Mouse (Mus musculus) embryonic facial prominence, embryonic 10.5 days (tissue): ENCODE measurements around the gene Brsk2. TPM values are rescaled to one million over a fixed set of nuclear protein-coding genes. Genes with fewer than 3 reads are reported as not detected.

Source experiments
- DNase-seq: peaks from one replicate; pipeline ENCODE4 v3.0.0-alpha.2; 2017; ENCODE audit warnings: low spot score
- H3K27ac ChIP-seq: fragments of 300-500 bp; sonication (generic); replicated peaks from 2 replicates; pipeline ENCODE4 v1.5.1; 2016; ENCODE audit warnings: mild to moderate bottlenecking
- H3K27me3 ChIP-seq: fragments of 300-500 bp; sonication (generic); replicated peaks from 2 replicates; pipeline ENCODE4 v1.6.1; 2016; ENCODE audit warnings: low read depth, mild to moderate bottlenecking; ENCODE audit not compliant: poor library complexity, severe bottlenecking
- H3K36me3 ChIP-seq: fragments of 300-500 bp; sonication (generic); replicated peaks from 2 replicates; pipeline ENCODE4 v1.6.1; 2016; ENCODE audit warnings: mild to moderate bottlenecking, moderate library complexity
- H3K4me1 ChIP-seq: fragments of 300-500 bp; sonication (generic); 2 replicates; pipeline ENCODE4 v1.6.1; 2016
- H3K4me3 ChIP-seq: fragments of 300-500 bp; sonication (generic); 2 replicates; pipeline ENCODE4 v1.5.1; 2016; ENCODE audit warnings: mild to moderate bottlenecking, moderate library complexity
- H3K9me3 ChIP-seq: fragments of 300-500 bp; sonication (generic); 2 replicates; pipeline ENCODE4 v1.6.1; 2016; ENCODE audit warnings: mild to moderate bottlenecking
- WGBS: fragments of 180-500 bp; shearing (Covaris S2); methylation state at CpG from one replicate; pipeline ENCODE4 v1.1.7; 2016; 5-methylcytosine and 5-hydroxymethylcytosine counted together
- polyA plus RNA-seq: library from polyadenylated mRNA; unstranded; fragments of >200 nt; fragmentation: Nextera tagmentation; extraction: Ambion mirVana; gene quantifications from 2 replicates; pipeline ENCODE4 v1.2.1, GENCODE M21; 2016

Brsk2 gene
- polyA plus RNA-seq, 1 experiment from 2014 or later: 3.0 TPM

- no peak overlapping the region for H3K4me3 ChIP-seq
- no peaks in the 10 kb centered on the region for H3K9me3 ChIP-seq
- no peaks in the 10 kb centered on the region for H3K36me3 ChIP-seq
- WGBS: 84% methylated on average over 5 of the region's 5 CpGs
- no peak overlapping the region for H3K27ac ChIP-seq
- no peak for DNase-seq
- peaks cover 6% of the 10 kb centered on the region for H3K4me1 ChIP-seq
- peaks cover 42% of the 10 kb centered on the region for H3K27me3 ChIP-seq
Observed at GRCm38 (mm10) chr7:141943444-141943843, 6.1 kb upstream of the Brsk2 start.

GRCm38 (mm10) chr7:141945927-141946326, 3.6 kb upstream of the Brsk2 start:
- Histone ChIP-seq H3K36me3 (no peaks in the 10 kb centered on the region), H3K4me1 (peaks cover 23% of the 10 kb centered on the region), H3K27me3 (peaks cover 66% of the 10 kb centered on the region), H3K27ac (no peak overlapping the region; the same call in 1 of the 2 replicates), H3K4me3 (0 out of 2 replicates have a peak overlapping the region, but pooled peaks have one; percentile 3), H3K9me3 (no peaks in the 10 kb centered on the region)
- whole genome bisulfite sequencing: 24% methylated on average over 7 of the region's 7 CpGs
- peak; percentile 8 for DNase-seq

- Histone ChIP-seq H3K27me3 (peaks cover 82% of the 10 kb centered on the region), H3K9me3 (peaks cover 4% of the 10 kb centered on the region; the same call in 1 of the 2 replicates), H3K27ac (no peak overlapping the region)
Observed at GRCm38 (mm10) chr7:141947512-141947911, 2.0 kb upstream of the Brsk2 start.

GRCm38 (mm10) chr7:141948045-141948444, 1.5 kb upstream of the Brsk2 start:
- Histone ChIP-seq H3K4me3 (no peak overlapping the region), H3K4me1 (peaks cover 23% of the 10 kb centered on the region), H3K36me3 (peaks cover 7% of the 10 kb centered on the region), H3K27ac (no peak overlapping the region), H3K27me3 (peaks cover 88% of the 10 kb centered on the region), H3K9me3 (peaks cover 4% of the 10 kb centered on the region; the same call in 1 of the 2 replicates)
- WGBS: 76% methylated on average over 1 of the region's 1 CpGs
- DNase-seq: no peak

More at GRCm38 (mm10) chr7:141947512-141947911, 2.0 kb upstream of the Brsk2 start:
- Histone ChIP-seq H3K36me3 (peaks cover 7% of the 10 kb centered on the region), H3K4me3 (no peak overlapping the region), H3K4me1 (peaks cover 23% of the 10 kb centered on the region)
- no peak for DNase-seq

- WGBS: 2% methylated on average over 52 of the region's 54 CpGs
- H3K27ac ChIP-seq: peak overlapping the region; percentile 91
- no peak for DNase-seq
- peaks cover 4% of the 10 kb centered on the region; the same call in 1 of the 2 replicates for H3K9me3 ChIP-seq
- peaks cover 96% of the 10 kb centered on the region for H3K27me3 ChIP-seq
- H3K36me3 ChIP-seq: peaks cover 7% of the 10 kb centered on the region
- H3K4me3 ChIP-seq: peak overlapping the region; percentile 70
- peaks cover 28% of the 10 kb centered on the region for H3K4me1 ChIP-seq
Observed at GRCm38 (mm10) chr7:141949799-141950103, 200 bp downstream of the Brsk2 start.

GRCm38 (mm10) chr7:141950104-141951013, 808 bp downstream of the Brsk2 start:
- DNase-seq: peak; percentile 61
- peaks cover 7% of the 10 kb centered on the region for H3K36me3 ChIP-seq
- H3K4me1 ChIP-seq: peaks cover 28% of the 10 kb centered on the region
- 1% methylated on average over 83 of the region's 84 CpGs for WGBS
- H3K9me3 ChIP-seq: peaks cover 4% of the 10 kb centered on the region; the same call in 1 of the 2 replicates
- H3K27ac ChIP-seq: peak overlapping the region; percentile 91
- H3K27me3 ChIP-seq: peaks cover 92% of the 10 kb centered on the region
- H3K4me3 ChIP-seq: peak overlapping the region; percentile 70

GRCm38 (mm10) chr7:141951821-141952220, 2.3 kb downstream of the Brsk2 start:
- Histone ChIP-seq H3K4me3 (0 out of 2 replicates have a peak overlapping the region, but pooled peaks have one; percentile 70), H3K4me1 (peaks cover 27% of the 10 kb centered on the region), H3K36me3 (peaks cover 7% of the 10 kb centered on the region), H3K27ac (no peak overlapping the region), H3K27me3 (peaks cover 79% of the 10 kb centered on the region), H3K9me3 (peaks cover 4% of the 10 kb centered on the region; the same call in 1 of the 2 replicates)
- no peak for DNase-seq
- WGBS: 89% methylated on average over 4 of the region's 4 CpGs

- 78% methylated on average over 4 of the region's 4 CpGs for WGBS
- no peak overlapping the region for H3K27ac ChIP-seq
- H3K36me3 ChIP-seq: peaks cover 7% of the 10 kb centered on the region
- no peak for DNase-seq
- peaks cover 27% of the 10 kb centered on the region for H3K4me1 ChIP-seq
- H3K4me3 ChIP-seq: no peak overlapping the region
- H3K27me3 ChIP-seq: peaks cover 68% of the 10 kb centered on the region
- H3K9me3 ChIP-seq: peaks cover 4% of the 10 kb centered on the region; the same call in 1 of the 2 replicates
Observed at GRCm38 (mm10) chr7:141952920-141953319, 3.4 kb downstream of the Brsk2 start.

GRCm38 (mm10) chr7:141953616-141954015, 4.1 kb downstream of the Brsk2 start:
- no peak overlapping the region for H3K4me3 ChIP-seq
- no peak for DNase-seq
- 76% methylated on average over 6 of the region's 6 CpGs for WGBS
- H3K36me3 ChIP-seq: peaks cover 7% of the 10 kb centered on the region
- peaks cover 61% of the 10 kb centered on the region for H3K27me3 ChIP-seq
- peaks cover 27% of the 10 kb centered on the region for H3K4me1 ChIP-seq
- peaks cover 4% of the 10 kb centered on the region; the same call in 1 of the 2 replicates for H3K9me3 ChIP-seq
- H3K27ac ChIP-seq: no peak overlapping the region

GRCm38 (mm10) chr7:141955565-141956173, 6.1 kb downstream of the Brsk2 start:
- peaks cover 7% of the 10 kb centered on the region for H3K36me3 ChIP-seq
- H3K9me3 ChIP-seq: peaks cover 4% of the 10 kb centered on the region; the same call in 1 of the 2 replicates
- WGBS: 63% methylated on average over 5 of the region's 5 CpGs
- no peak overlapping the region for H3K4me3 ChIP-seq
- H3K4me1 ChIP-seq: peaks cover 11% of the 10 kb centered on the region
- DNase-seq: no peak
- H3K27ac ChIP-seq: no peak overlapping the region
- H3K27me3 ChIP-seq: peaks cover 40% of the 10 kb centered on the region

- peaks cover 12% of the 10 kb centered on the region for H3K4me1 ChIP-seq
- no peak overlapping the region for H3K27ac ChIP-seq
- H3K36me3 ChIP-seq: peaks cover 7% of the 10 kb centered on the region
- WGBS: 76% methylated on average over 8 of the region's 8 CpGs
- DNase-seq: no peak
- H3K4me3 ChIP-seq: no peak overlapping the region
- H3K9me3 ChIP-seq: peaks cover 4% of the 10 kb centered on the region; the same call in 1 of the 2 replicates
- peaks cover 35% of the 10 kb centered on the region for H3K27me3 ChIP-seq
Observed at GRCm38 (mm10) chr7:141956174-141956566, 6.6 kb downstream of the Brsk2 start.

- peaks cover 21% of the 10 kb centered on the region for H3K27me3 ChIP-seq
- WGBS: 86% methylated on average over 4 of the region's 4 CpGs
- no peaks in the 10 kb centered on the region for H3K36me3 ChIP-seq
- no peaks in the 10 kb centered on the region for H3K9me3 ChIP-seq
- no peak for DNase-seq
- H3K27ac ChIP-seq: no peak overlapping the region
- H3K4me1 ChIP-seq: peaks cover 12% of the 10 kb centered on the region
- H3K4me3 ChIP-seq: no peak overlapping the region
Observed at GRCm38 (mm10) chr7:141957524-141958051, 8.0 kb downstream of the Brsk2 start.
